Mouse (Mus musculus) layer of hippocampus, adult 8-10 months (tissue): ENCODE results near the gene Crp. TPM values are rescaled to one million over a fixed set of nuclear protein-coding genes. Genes with fewer than 3 reads are reported as not detected.

Experiments
- DNase-seq, 2 experiments: peaks; one replicate each; pipeline ENCODE4 v3.0.0; 2022; ENCODE audit warnings: low spot score in 2 of 2
- total RNA-seq, 4 experiments: library from RNA; stranded (reverse); gene quantifications; 2 replicates each; pipeline ENCODE4 v1.2.4; 2022

The Crp gene
- total RNA-seq, 4 experiments from 2014 or later, result not detected

GRCm38 (mm10) chr1:172711962-172712361 is 14.1 kb downstream of the Crp start:
- DNase-seq, result no peak

- DNase-seq, result no peak
These were observed 53.4 kb downstream of the Crp start for GRCm38 (mm10) chr1:172751241-172751640.

- no peak for DNase-seq
These were observed 57.3 kb downstream of the Crp start for GRCm38 (mm10) chr1:172755151-172755550.

GRCm38 (mm10) chr1:172759525-172759924 is 61.7 kb downstream of the Crp start:
- no peak for DNase-seq

- DNase-seq, result no peak
These were observed 81.3 kb downstream of the Crp start for GRCm38 (mm10) chr1:172779195-172779594.

GRCm38 (mm10) chr1:172785322-172785721 is 87.5 kb downstream of the Crp start:
- DNase-seq, result no peak

- no peak for DNase-seq
These were observed 88.0 kb downstream of the Crp start for GRCm38 (mm10) chr1:172785886-172786285.

- no peak for DNase-seq
These were observed 131.1 kb downstream of the Crp start for GRCm38 (mm10) chr1:172828975-172829374.

- DNase-seq, result peak; percentile 2 to 7
These were observed 149.3 kb downstream of the Crp start for GRCm38 (mm10) chr1:172847044-172847761.

GRCm38 (mm10) chr1:172848171-172848570 is 150.3 kb downstream of the Crp start:
- DNase-seq, result no peak

GRCm38 (mm10) chr1:172875265-172875664 is 177.4 kb downstream of the Crp start:
- no peak for DNase-seq

GRCm38 (mm10) chr1:172876675-172877074 is 178.8 kb downstream of the Crp start:
- DNase-seq, result no peak

Other genes starting within 250 kb of the Crp start
- gene Slamf9, start 222.7 kb upstream of the Crp start, total RNA-seq, result 1 to 10 TPM in 2 of 4 experiments, not detected in 2; 7.5 to 8.6 TPM
- gene Igsf9, start 216.3 kb upstream of the Crp start, total RNA-seq, result 1 to 10 TPM; 4.1 to 6.6 (median 5.3) TPM
- gene Tagln2, start 198.0 kb upstream of the Crp start, total RNA-seq, result 10 to 100 TPM; 11.7 to 21.0 (median 16.7) TPM
- gene Cfap45, start 177.3 kb upstream of the Crp start, total RNA-seq, result 1 to 10 TPM; 4.7 to 7.4 (median 5.6) TPM
- under 1 TPM in 3 of 4 experiments, not detected in 1; 0.56 to 0.71 (median 0.64) TPM for gene Vsig8, start 142.1 kb upstream of the Crp start, total RNA-seq
- gene Slamf8, start 107.5 kb upstream of the Crp start, total RNA-seq, result under 1 TPM in 2 of 4 experiments, not detected in 2; 0.59 to 0.92 TPM
- under 1 TPM in 1 of 4 experiments, not detected in 3; 0.25 TPM for gene Fcrl6, start 95.5 kb upstream of the Crp start, total RNA-seq
- 1 to 10 TPM; 5.1 to 9.1 (median 5.9) TPM for gene Dusp23, start 65.1 kb upstream of the Crp start, total RNA-seq
- gene Apcs, start 197.0 kb downstream of the Crp start, total RNA-seq, result not detected